Mouse (Mus musculus): ENCODE results near the gene Nlgn1.

The Nlgn1 gene

DNA sequence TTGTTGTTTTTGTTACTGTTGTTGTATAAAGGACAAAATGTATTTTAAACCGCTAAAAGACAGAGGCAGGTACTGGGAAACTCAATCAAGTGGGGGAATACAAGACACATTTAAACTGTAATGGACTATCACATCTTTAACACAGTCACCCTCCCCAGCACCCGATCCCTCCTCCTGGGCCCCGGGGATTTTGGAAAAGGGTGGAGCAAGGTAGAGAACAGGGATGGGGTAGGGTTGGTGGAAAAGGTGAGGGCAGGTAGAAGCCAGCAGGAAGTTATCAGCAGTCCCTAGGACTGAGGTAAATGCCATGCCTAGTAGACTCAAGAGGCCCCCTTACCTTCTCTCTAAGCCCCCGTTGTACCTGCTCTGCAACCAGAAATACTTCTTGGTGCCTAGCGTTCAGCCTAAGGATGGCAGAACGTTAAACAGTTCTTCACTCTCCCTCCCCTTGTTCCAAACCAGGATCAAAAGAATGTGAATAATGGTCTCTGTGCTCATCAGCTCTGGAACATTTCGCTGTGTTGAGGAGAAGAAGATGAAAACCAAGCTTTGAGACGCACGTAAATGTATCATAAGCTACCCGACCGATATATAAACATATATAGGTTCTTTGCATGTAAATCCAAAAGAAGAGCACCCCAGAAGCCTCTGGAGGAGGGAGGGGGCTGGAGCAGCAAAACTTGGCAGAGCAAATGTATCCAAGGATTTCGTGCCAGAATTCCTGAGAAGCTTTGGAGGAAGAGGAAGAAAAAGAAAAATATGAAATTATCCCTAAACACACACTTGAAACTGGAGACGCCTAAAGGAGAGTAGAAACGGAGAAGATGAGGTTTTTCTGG, at the start of gene Nlgn1:
Gene Nlgn1, minus strand, starts transcription at position 61 of the 839 bp plus-strand sequence.
- no peaks in the 10 kb centered on the region for H3K36me3 ChIP-seq (ENCODE audit: insufficient read depth, low read length)
- H3K4me1 ChIP-seq (replicated peaks; ENCODE audit: low read depth, low read length): peaks cover 10% of the 10 kb centered on the region; the same call in 1 of the 2 replicates
- no peaks in the 10 kb centered on the region for H3K9me3 ChIP-seq (ENCODE audit: low read length)
- TF ChIP-seq CTCF (conservative IDR thresholded peaks at IDR 0.05; ENCODE audit: low read length) (no peak), POU5F1 (IDR thresholded peaks at IDR 0.05; ENCODE audit: borderline replicate concordance, low read length) (no peak), NANOG (IDR thresholded peaks at IDR 0.05; ENCODE audit: borderline replicate concordance, low read length) (no peak)
- peak within 1 kb of the TSS; percentile 79 for H3K4me3 ChIP-seq (replicated peaks; ENCODE audit: low read length)
- H3K27me3 ChIP-seq (ENCODE audit: insufficient read depth, low read length): peaks cover 61% of the 10 kb centered on the region

DNA sequence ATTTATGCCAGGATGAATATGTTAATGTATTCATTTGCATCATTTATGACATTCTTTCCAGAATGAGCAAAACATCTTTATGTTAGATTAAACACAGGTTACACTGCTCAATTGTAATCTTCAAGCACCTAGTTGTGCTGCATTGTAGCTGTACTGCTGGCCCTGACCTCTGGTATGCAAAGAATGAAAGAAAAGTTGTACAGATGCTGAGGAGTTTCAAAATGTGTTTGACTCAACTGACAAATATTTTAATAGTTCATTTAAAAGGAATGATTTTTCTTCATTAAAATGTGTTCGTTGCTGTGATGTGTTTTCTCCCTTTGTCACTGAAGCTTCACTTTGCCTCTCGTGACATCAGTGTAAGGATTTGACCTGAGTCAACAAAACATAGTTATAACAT, 46.0 kb upstream of the Nlgn1 start:
- no peak overlapping the region for H3K4me3 ChIP-seq (replicated peaks; ENCODE audit: low read length)
- H3K9me3 ChIP-seq (ENCODE audit: low read length): no peaks in the 10 kb centered on the region
- H3K4me1 ChIP-seq (replicated peaks; ENCODE audit: low read depth, low read length): no peaks in the 10 kb centered on the region
- no peak for TF ChIP-seq CTCF (conservative IDR thresholded peaks at IDR 0.05; ENCODE audit: low read length)
- no peak for TF ChIP-seq POU5F1 (IDR thresholded peaks at IDR 0.05; ENCODE audit: borderline replicate concordance, low read length)
- no peak for TF ChIP-seq NANOG (IDR thresholded peaks at IDR 0.05; ENCODE audit: borderline replicate concordance, low read length)
- no peaks in the 10 kb centered on the region for H3K27me3 ChIP-seq (ENCODE audit: insufficient read depth, low read length)
- no peaks in the 10 kb centered on the region for H3K36me3 ChIP-seq (ENCODE audit: insufficient read depth, low read length)

DNA sequence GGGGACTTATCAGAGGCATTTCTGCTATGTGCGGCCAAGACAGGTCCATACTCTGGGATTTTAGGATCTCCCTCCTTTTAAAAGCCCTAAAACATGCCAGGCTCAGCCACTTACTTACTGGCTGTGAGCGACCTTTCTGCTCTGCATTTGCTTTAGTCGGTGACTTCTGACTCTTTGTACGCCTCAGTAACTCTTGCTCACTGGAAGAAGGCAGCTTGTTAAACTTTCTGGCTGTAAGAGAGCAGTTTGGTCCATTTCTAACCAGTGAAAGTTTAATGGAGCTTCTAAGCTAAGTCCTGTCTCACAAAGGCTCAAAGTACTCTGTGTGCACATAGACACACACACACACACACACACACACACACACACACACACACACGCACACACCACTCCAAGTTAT, 22.8 kb upstream of the Nlgn1 start:
- no peak overlapping the region for H3K4me3 ChIP-seq (replicated peaks; ENCODE audit: low read length)
- no peaks in the 10 kb centered on the region for H3K4me1 ChIP-seq (replicated peaks; ENCODE audit: low read depth, low read length)
- no peaks in the 10 kb centered on the region for H3K27me3 ChIP-seq (ENCODE audit: insufficient read depth, low read length)
- TF ChIP-seq CTCF (conservative IDR thresholded peaks at IDR 0.05; ENCODE audit: low read length) (no peak), NANOG (IDR thresholded peaks at IDR 0.05; ENCODE audit: borderline replicate concordance, low read length) (no peak), POU5F1 (IDR thresholded peaks at IDR 0.05; ENCODE audit: borderline replicate concordance, low read length) (no peak)
- H3K9me3 ChIP-seq (ENCODE audit: low read length): no peaks in the 10 kb centered on the region
- no peaks in the 10 kb centered on the region for H3K36me3 ChIP-seq (ENCODE audit: insufficient read depth, low read length)

DNA sequence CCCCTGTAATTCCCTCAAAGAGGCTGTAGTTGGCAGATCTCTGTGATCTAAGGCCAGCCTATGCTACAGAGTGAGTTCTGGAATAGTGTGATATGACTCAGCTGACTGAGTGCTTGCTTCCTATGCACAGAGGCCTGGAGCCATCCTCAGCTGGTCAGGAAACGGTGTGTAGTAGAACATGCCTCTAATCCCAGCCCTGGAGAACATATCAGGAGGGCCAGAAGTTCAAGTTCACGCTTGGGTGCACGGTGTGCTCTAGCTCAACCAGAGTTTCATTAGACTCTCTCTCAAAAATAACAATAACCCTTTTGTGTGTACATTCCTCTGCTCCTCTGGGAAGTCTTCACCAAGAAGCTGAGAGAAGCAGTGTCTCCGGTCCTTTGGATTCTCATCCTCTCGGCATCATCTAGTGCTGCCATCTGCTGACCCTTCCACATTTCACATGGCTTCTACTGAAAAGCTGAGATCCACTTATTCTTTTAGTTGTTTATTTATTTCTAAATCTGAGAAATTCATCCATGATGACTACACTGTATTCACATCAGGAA, 22.3 kb upstream of the Nlgn1 start:
- no peak for TF ChIP-seq CTCF (conservative IDR thresholded peaks at IDR 0.05; ENCODE audit: low read length)
- TF ChIP-seq POU5F1 (IDR thresholded peaks at IDR 0.05; ENCODE audit: borderline replicate concordance, low read length): no peak
- TF ChIP-seq NANOG (IDR thresholded peaks at IDR 0.05; ENCODE audit: borderline replicate concordance, low read length): no peak
- Histone ChIP-seq H3K36me3 (ENCODE audit: insufficient read depth, low read length) (no peaks in the 10 kb centered on the region), H3K9me3 (ENCODE audit: low read length) (no peaks in the 10 kb centered on the region), H3K4me1 (replicated peaks; ENCODE audit: low read depth, low read length) (no peaks in the 10 kb centered on the region), H3K4me3 (replicated peaks; ENCODE audit: low read length) (no peak overlapping the region), H3K27me3 (ENCODE audit: insufficient read depth, low read length) (no peaks in the 10 kb centered on the region)

DNA sequence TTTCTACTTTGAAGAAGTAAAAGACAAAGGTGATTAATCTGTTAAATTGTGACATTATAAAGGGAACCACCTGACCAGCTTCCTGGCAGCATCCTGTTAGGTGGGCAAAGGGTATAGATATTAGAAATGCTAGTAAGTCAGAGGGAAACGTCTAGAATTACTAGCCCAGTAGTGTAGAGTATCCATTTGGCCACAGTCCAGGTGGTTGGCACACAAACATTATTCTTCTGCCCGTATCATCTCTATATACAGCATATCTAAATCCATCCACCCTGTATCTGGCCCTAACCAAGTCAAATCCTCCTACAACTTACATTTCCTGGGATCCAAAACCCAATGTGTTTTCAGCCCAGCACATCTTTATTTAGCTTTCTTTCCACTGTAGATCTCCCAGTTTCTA, 5.2 kb upstream of the Nlgn1 start:
- TF ChIP-seq NANOG (IDR thresholded peaks at IDR 0.05; ENCODE audit: borderline replicate concordance, low read length) (no peak), POU5F1 (IDR thresholded peaks at IDR 0.05; ENCODE audit: borderline replicate concordance, low read length) (no peak), CTCF (conservative IDR thresholded peaks at IDR 0.05; ENCODE audit: low read length) (no peak)
- Histone ChIP-seq H3K4me3 (replicated peaks; ENCODE audit: low read length) (no peak overlapping the region), H3K36me3 (ENCODE audit: insufficient read depth, low read length) (no peaks in the 10 kb centered on the region), H3K4me1 (replicated peaks; ENCODE audit: low read depth, low read length) (peaks cover 9% of the 10 kb centered on the region; the same call in 1 of the 2 replicates), H3K9me3 (ENCODE audit: low read length) (no peaks in the 10 kb centered on the region), H3K27me3 (ENCODE audit: insufficient read depth, low read length) (peaks cover 31% of the 10 kb centered on the region)

DNA sequence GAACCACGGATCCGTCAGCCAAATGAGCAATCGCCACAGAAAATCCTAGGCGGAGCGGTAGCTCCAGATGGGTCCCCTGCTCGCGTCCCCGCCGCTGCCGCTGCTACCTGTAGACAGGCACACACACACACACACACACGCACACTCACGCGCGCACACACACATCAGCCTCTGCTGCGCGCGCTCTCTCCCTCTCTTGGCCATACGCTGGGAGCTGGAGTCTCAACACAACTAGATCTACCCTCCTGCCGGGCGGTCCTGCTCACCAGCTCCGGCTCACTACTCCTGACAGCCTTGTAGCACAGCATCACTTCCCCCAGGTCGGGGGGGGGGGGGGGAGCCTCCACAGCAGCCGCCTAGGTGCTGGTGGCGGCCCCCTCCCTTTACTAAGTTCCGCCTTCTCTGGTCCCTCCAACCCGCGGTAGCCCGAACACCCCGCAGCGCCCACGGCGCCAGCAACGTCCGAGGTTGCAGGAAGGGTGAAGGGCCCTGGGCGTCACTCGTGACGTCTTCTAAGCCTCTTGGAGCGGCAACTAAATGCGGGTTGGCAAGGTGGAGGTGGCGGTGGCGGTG, 1.1 kb upstream of the Nlgn1 start:
- Histone ChIP-seq H3K4me3 (replicated peaks; ENCODE audit: low read length) (peak overlapping the region; percentile 74), H3K27me3 (ENCODE audit: insufficient read depth, low read length) (peaks cover 56% of the 10 kb centered on the region), H3K9me3 (ENCODE audit: low read length) (no peaks in the 10 kb centered on the region), H3K36me3 (ENCODE audit: insufficient read depth, low read length) (no peaks in the 10 kb centered on the region), H3K4me1 (replicated peaks; ENCODE audit: low read depth, low read length) (peaks cover 10% of the 10 kb centered on the region; the same call in 1 of the 2 replicates)
- TF ChIP-seq NANOG (IDR thresholded peaks at IDR 0.05; ENCODE audit: borderline replicate concordance, low read length): no peak
- TF ChIP-seq CTCF (conservative IDR thresholded peaks at IDR 0.05; ENCODE audit: low read length): no peak
- no peak for TF ChIP-seq POU5F1 (IDR thresholded peaks at IDR 0.05; ENCODE audit: borderline replicate concordance, low read length)

DNA sequence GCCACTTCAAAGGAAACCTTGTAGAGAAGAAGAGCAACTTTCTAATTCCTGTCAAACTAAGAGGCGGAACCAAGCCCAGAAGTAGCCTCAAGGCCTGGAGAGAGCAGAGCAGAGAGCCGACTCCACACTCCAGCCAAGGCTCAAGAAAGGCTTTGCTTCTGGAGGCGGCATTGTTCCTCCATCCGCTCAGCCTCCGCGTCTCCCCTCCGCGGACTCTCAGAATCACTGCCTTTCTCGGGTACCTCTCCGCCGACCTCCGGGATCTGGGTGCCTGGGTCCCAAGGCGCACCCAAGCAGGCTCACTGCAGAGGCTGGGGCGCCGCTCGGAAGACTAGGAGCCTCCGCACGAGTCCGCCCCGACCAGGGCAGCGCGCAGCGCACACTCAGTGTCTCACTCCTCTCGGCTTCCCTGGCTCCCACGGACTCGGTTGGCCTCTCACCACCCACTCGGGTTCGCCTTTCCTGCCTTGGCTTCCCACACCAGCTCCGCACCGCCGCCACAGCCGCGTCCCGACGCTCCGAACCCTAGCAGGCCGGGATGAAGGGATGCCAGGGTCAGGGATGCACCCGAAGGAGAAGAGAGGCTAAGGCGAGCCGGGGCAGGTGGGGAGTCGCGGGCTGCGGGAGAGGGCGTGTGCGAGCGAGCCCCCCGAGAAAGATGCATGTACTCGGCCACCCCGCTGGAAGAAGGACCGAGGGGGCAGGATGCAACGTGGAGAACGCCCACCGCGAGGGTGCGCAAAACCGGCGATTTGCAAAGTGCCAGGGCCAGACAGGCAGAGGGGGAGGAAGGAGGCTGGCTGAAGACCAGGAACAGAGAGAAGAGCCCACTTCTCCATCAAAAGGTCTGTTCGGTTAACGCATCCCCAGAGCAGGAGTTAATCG, 841 bp downstream of the Nlgn1 start:
- Histone ChIP-seq H3K27me3 (ENCODE audit: insufficient read depth, low read length) (peaks cover 61% of the 10 kb centered on the region), H3K4me1 (replicated peaks; ENCODE audit: low read depth, low read length) (peaks cover 10% of the 10 kb centered on the region; the same call in 1 of the 2 replicates), H3K9me3 (ENCODE audit: low read length) (no peaks in the 10 kb centered on the region), H3K36me3 (ENCODE audit: insufficient read depth, low read length) (no peaks in the 10 kb centered on the region), H3K4me3 (replicated peaks; ENCODE audit: low read length) (peak overlapping the region; percentile 79)
- TF ChIP-seq POU5F1 (IDR thresholded peaks at IDR 0.05; ENCODE audit: borderline replicate concordance, low read length): no peak
- no peak for TF ChIP-seq NANOG (IDR thresholded peaks at IDR 0.05; ENCODE audit: borderline replicate concordance, low read length)
- TF ChIP-seq CTCF (conservative IDR thresholded peaks at IDR 0.05; ENCODE audit: low read length): no peak

DNA sequence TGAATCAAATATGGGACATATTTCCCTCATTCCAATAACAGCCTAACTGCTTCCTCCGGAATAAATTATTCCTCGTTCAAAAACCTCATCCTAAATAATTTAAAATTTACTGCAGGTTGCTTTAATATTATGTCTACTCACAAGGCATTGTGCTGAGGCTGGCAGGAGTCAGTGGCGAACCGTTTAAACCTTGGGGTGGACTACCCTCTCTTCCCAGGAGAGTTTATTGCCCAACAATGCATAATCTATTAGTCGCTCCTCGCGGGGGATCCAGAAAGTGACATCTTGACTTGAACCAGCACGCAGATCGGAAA, 1.4 kb downstream of the Nlgn1 start:
- Histone ChIP-seq H3K27me3 (ENCODE audit: insufficient read depth, low read length) (peaks cover 60% of the 10 kb centered on the region), H3K4me1 (replicated peaks; ENCODE audit: low read depth, low read length) (peaks cover 10% of the 10 kb centered on the region; the same call in 1 of the 2 replicates), H3K9me3 (ENCODE audit: low read length) (no peaks in the 10 kb centered on the region), H3K4me3 (replicated peaks; ENCODE audit: low read length) (peak overlapping the region; percentile 79), H3K36me3 (ENCODE audit: insufficient read depth, low read length) (no peaks in the 10 kb centered on the region)
- no peak for TF ChIP-seq CTCF (conservative IDR thresholded peaks at IDR 0.05; ENCODE audit: low read length)
- no peak for TF ChIP-seq POU5F1 (IDR thresholded peaks at IDR 0.05; ENCODE audit: borderline replicate concordance, low read length)
- no peak for TF ChIP-seq NANOG (IDR thresholded peaks at IDR 0.05; ENCODE audit: borderline replicate concordance, low read length)
